Mouse (Mus musculus): ENCODE measurements around the gene Morn5. TPM values are rescaled to one million over a fixed set of nuclear protein-coding genes. Genes with fewer than 3 reads are reported as not detected.

The Morn5 gene
- polyA plus RNA-seq, 1 experiment from 2014 or later, result not detected

GRCm38 (mm10) chr2:36093914-36094475 is 44.7 kb downstream of the Morn5 start:
- WGBS (ENCODE audit: insufficient replicate concordance), result 11% methylated on average over 31 of the region's 31 CpGs
- Histone ChIP-seq H3K9me3 (replicated peaks) (no peaks in the 10 kb centered on the region), H3K27ac (no peak overlapping the region), H3K4me3 (replicated peaks) (no peak overlapping the region), H3K36me3 (no peaks in the 10 kb centered on the region), H3K4me2 (no peak overlapping the region), H3K4me1 (replicated peaks) (peaks cover 13% of the 10 kb centered on the region), H3K9ac (no peak overlapping the region), H3K27me3 (peaks cover 100% of the 10 kb centered on the region)
- no peak for DNase-seq
- no peak for ATAC-seq (ENCODE audit: low read depth)

GRCm38 (mm10) chr2:36097129-36097815 is 48.0 kb downstream of the Morn5 start:
- Histone ChIP-seq H3K27me3 (peaks cover 100% of the 10 kb centered on the region), H3K27ac (no peak overlapping the region), H3K4me1 (replicated peaks) (peaks cover 2% of the 10 kb centered on the region), H3K4me3 (replicated peaks) (no peak overlapping the region), H3K9me3 (replicated peaks) (no peaks in the 10 kb centered on the region), H3K9ac (no peak overlapping the region), H3K4me2 (no peak overlapping the region), H3K36me3 (no peaks in the 10 kb centered on the region)
- ATAC-seq (ENCODE audit: low read depth), result no peak
- 10% methylated on average over 18 of the region's 18 CpGs for WGBS (ENCODE audit: insufficient replicate concordance)
- no peak for DNase-seq

- no peaks in the 10 kb centered on the region for H3K36me3 ChIP-seq
- H3K9me3 ChIP-seq (replicated peaks), result no peaks in the 10 kb centered on the region
- no peak overlapping the region for H3K27ac ChIP-seq
- no peak for ATAC-seq (ENCODE audit: low read depth)
- H3K4me3 ChIP-seq (replicated peaks), result no peak overlapping the region
- WGBS (ENCODE audit: insufficient replicate concordance), result 19% methylated on average over 5 of the region's 5 CpGs
- no peak overlapping the region for H3K4me2 ChIP-seq
- no peak for DNase-seq
- peaks cover 8% of the 10 kb centered on the region for H3K4me1 ChIP-seq (replicated peaks)
- H3K27me3 ChIP-seq, result peaks cover 100% of the 10 kb centered on the region
- no peak overlapping the region for H3K9ac ChIP-seq
Observed at GRCm38 (mm10) chr2:36098021-36098420, 48.8 kb downstream of the Morn5 start.

- DNase-seq (no peak), ATAC-seq (ENCODE audit: low read depth) (no peak)
- WGBS (ENCODE audit: insufficient replicate concordance), result 19% methylated on average over 6 of the region's 6 CpGs
- Histone ChIP-seq H3K9me3 (replicated peaks) (no peaks in the 10 kb centered on the region), H3K27ac (no peak overlapping the region), H3K4me1 (replicated peaks) (peaks cover 16% of the 10 kb centered on the region), H3K36me3 (no peaks in the 10 kb centered on the region), H3K27me3 (peaks cover 100% of the 10 kb centered on the region), H3K9ac (no peak overlapping the region), H3K4me2 (no peak overlapping the region), H3K4me3 (replicated peaks) (no peak overlapping the region)
Observed at GRCm38 (mm10) chr2:36099739-36100138, 50.5 kb downstream of the Morn5 start.

GRCm38 (mm10) chr2:36101866-36102558 is 52.8 kb downstream of the Morn5 start:
- Histone ChIP-seq H3K4me1 (replicated peaks) (peaks cover 16% of the 10 kb centered on the region), H3K36me3 (no peaks in the 10 kb centered on the region), H3K27ac (no peak overlapping the region), H3K4me2 (peak overlapping the region; percentile 12; the same call in 1 of the 2 replicates), H3K27me3 (peaks cover 100% of the 10 kb centered on the region), H3K9me3 (replicated peaks) (no peaks in the 10 kb centered on the region), H3K9ac (no peak overlapping the region), H3K4me3 (replicated peaks) (peak overlapping the region; percentile 12; the same call in 1 of the 2 replicates)
- ATAC-seq (ENCODE audit: low read depth), result no peak
- DNase-seq, result no peak
- WGBS (ENCODE audit: insufficient replicate concordance), result 9% methylated on average over 28 of the region's 28 CpGs

- peak overlapping the region; percentile 12; the same call in 1 of the 2 replicates for H3K4me3 ChIP-seq (replicated peaks)
- peaks cover 100% of the 10 kb centered on the region for H3K27me3 ChIP-seq
- H3K9ac ChIP-seq, result no peak overlapping the region
- no peaks in the 10 kb centered on the region for H3K9me3 ChIP-seq (replicated peaks)
- H3K27ac ChIP-seq, result no peak overlapping the region
- no peaks in the 10 kb centered on the region for H3K36me3 ChIP-seq
- H3K4me1 ChIP-seq (replicated peaks), result peaks cover 16% of the 10 kb centered on the region
- peak overlapping the region; percentile 12; the same call in 1 of the 2 replicates for H3K4me2 ChIP-seq
- ATAC-seq (ENCODE audit: low read depth) (no peak), DNase-seq (no peak)
- 5% methylated on average over 21 of the region's 21 CpGs for WGBS (ENCODE audit: insufficient replicate concordance)
Observed at GRCm38 (mm10) chr2:36102559-36102946, 53.3 kb downstream of the Morn5 start.

- peak overlapping the region; percentile 38 for H3K4me2 ChIP-seq
- ATAC-seq (ENCODE audit: low read depth), result no peak
- H3K36me3 ChIP-seq, result no peaks in the 10 kb centered on the region
- no peak overlapping the region for H3K27ac ChIP-seq
- DNase-seq, result no peak
- no peaks in the 10 kb centered on the region for H3K9me3 ChIP-seq (replicated peaks)
- WGBS (ENCODE audit: insufficient replicate concordance), result 3% methylated on average over 21 of the region's 21 CpGs
- H3K27me3 ChIP-seq, result peaks cover 100% of the 10 kb centered on the region
- H3K9ac ChIP-seq, result no peak overlapping the region
- H3K4me3 ChIP-seq (replicated peaks), result peak overlapping the region; percentile 18
- peaks cover 16% of the 10 kb centered on the region for H3K4me1 ChIP-seq (replicated peaks)
Observed at GRCm38 (mm10) chr2:36103069-36103554, 53.9 kb downstream of the Morn5 start.

- Histone ChIP-seq H3K4me3 (replicated peaks) (peak overlapping the region; percentile 18), H3K9ac (no peak overlapping the region), H3K4me1 (replicated peaks) (peaks cover 16% of the 10 kb centered on the region), H3K27me3 (peaks cover 100% of the 10 kb centered on the region), H3K36me3 (no peaks in the 10 kb centered on the region), H3K4me2 (peak overlapping the region; percentile 38), H3K9me3 (replicated peaks) (no peaks in the 10 kb centered on the region), H3K27ac (no peak overlapping the region)
- DNase-seq (no peak), ATAC-seq (ENCODE audit: low read depth) (no peak)
- WGBS (ENCODE audit: insufficient replicate concordance), result 2% methylated on average over 38 of the region's 38 CpGs
Observed at GRCm38 (mm10) chr2:36103555-36104367, 54.5 kb downstream of the Morn5 start.

- DNase-seq (no peak), ATAC-seq (ENCODE audit: low read depth) (no peak)
- WGBS (ENCODE audit: insufficient replicate concordance), result under 1% methylated on average over 32 of the region's 32 CpGs
- peaks cover 100% of the 10 kb centered on the region for H3K27me3 ChIP-seq
- H3K36me3 ChIP-seq, result no peaks in the 10 kb centered on the region
- H3K4me2 ChIP-seq, result peak overlapping the region; percentile 56
- H3K9ac ChIP-seq, result no peak overlapping the region
- no peaks in the 10 kb centered on the region for H3K9me3 ChIP-seq (replicated peaks)
- H3K4me1 ChIP-seq (replicated peaks), result peaks cover 16% of the 10 kb centered on the region
- peak overlapping the region; percentile 43 for H3K4me3 ChIP-seq (replicated peaks)
- no peak overlapping the region for H3K27ac ChIP-seq
Observed at GRCm38 (mm10) chr2:36104436-36104955, 55.2 kb downstream of the Morn5 start.

GRCm38 (mm10) chr2:36104956-36105741 is 55.9 kb downstream of the Morn5 start, which contains the start of gene Lhx6:
Gene Lhx6 (minus strand): TSS chr2:36105408.
- 2% methylated on average over 58 of the region's 58 CpGs for WGBS (ENCODE audit: insufficient replicate concordance)
- no peak within 1 kb of the TSS for H3K9ac ChIP-seq
- no peak for ATAC-seq (ENCODE audit: low read depth)

More at GRCm38 (mm10) chr2:36104956-36105741, 55.9 kb downstream of the Morn5 start, which contains the start of gene Lhx6:
- Histone ChIP-seq H3K4me3 (replicated peaks) (peak within 1 kb of the TSS; percentile 43), H3K4me1 (replicated peaks) (peaks cover 16% of the 10 kb centered on the region), H3K9me3 (replicated peaks) (no peaks in the 10 kb centered on the region), H3K36me3 (no peaks in the 10 kb centered on the region), H3K27ac (no peak within 1 kb of the TSS), H3K27me3 (peaks cover 100% of the 10 kb centered on the region), H3K4me2 (peak within 1 kb of the TSS; percentile 56)
- no peak for DNase-seq

Measured in liver, embryonic 13.5 days (tissue).